Mouse (Mus musculus) adrenal gland, postnatal 36 days (tissue): ENCODE results near the gene Col25a1. TPM values are rescaled to one million over a fixed set of nuclear protein-coding genes. Genes with fewer than 3 reads are reported as not detected.

ENCODE experiments used
- DNase-seq, 2 experiments: peaks; one replicate each; pipeline ENCODE4 v3.0.0; 2021; ENCODE audit warnings: mixed read lengths in 1 of 2
- total RNA-seq, 2 experiments: library from RNA; stranded (reverse); gene quantifications; 2 replicates each; pipeline ENCODE4 v1.2.3; 2021

Col25a1 gene
- total RNA-seq, 2 experiments from 2014 or later: 2.7 to 9.2 TPM

DNA sequence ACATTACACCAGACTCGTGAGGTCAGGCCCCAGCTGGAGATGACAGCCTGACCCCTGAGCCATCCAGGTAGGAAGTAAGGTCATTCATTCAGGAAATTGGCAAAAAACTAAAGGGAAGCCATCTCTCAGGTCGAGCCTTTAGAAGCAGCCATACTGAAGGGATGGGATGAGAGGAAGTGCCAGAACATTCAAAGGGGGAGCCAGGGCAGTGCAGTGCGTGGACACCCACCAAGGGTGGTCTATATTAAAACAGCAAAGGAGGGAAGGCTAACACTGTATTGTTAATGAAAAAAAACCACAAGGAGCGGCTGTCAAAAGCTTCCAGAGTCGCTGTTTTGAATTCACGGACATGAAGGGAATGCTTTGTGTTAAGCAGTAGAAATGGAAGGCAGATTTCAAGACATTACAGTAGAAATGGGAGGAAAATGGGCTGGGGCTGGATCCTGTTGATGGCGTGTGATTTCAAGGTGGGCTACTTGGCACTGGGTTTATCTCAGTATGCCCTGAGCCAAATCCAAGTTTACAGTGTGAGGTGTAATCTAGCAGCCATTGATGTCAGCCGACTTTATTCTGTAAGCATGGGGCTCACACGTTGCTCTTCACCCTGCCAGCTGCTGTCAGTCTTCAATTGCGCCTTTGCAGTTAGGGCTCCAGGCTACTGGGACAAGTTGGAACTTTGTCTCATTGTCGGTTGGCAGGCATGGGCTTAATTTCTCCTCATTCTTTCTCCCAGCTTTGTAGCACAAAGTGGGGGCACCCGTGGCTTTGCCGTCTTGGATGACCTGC lies 312.7 kb downstream of the Col25a1 start:
- no peak for DNase-seq

GRCm38 (mm10) chr3:130449864-130450263 lies 318.6 kb downstream of the Col25a1 start:
- DNase-seq: no peak

GRCm38 (mm10) chr3:130465371-130465770 lies 334.1 kb downstream of the Col25a1 start:
- DNase-seq: no peak

DNA sequence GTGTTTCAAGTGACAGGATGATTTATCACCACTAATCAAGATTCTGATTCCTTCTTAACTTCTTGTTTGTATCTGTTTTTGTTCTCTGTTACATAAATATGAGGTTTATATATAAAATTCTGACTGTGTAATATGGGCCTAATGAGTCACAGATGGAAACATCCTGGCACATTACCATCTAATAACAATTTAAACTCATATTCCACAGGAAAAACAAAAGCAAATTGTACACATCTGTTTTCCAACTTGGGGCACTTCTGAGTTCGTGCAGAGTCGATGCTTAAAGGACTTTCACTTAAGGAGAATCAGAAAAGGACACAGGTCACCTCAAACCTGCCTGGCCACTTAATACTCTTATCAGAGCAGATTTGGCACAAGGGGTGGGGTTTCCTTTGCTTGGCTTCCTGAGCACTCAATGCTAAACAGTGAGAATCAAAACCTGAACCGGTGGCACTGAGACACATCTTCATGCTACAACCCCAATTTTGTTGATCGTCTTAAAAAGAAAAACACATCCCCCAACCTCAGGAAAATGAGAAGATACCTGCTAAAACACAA lies 342.0 kb downstream of the Col25a1 start:
- DNase-seq: no peak

DNA sequence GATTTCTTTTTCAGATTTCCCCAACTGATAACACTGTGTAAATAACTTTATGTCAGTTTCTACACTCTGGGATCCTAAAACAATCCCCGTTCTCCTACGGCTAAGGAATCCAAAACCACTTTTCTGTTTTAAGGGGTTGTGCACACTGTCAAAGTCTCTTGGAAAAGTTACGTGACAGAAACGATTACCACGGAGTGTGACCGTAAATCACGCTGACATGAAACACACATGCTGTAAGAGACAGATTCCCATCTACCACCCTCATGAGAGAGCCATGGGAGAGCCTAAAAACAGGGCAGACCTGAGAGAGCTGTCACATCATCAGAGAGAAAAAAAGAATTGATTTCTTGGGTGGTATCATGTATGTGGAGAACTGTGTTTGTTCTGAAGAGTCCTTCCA lies 342.7 kb downstream of the Col25a1 start:
- DNase-seq: no peak

GRCm38 (mm10) chr3:130482513-130482912 lies 351.2 kb downstream of the Col25a1 start:
- DNase-seq: no peak

GRCm38 (mm10) chr3:130488839-130489238 lies 357.5 kb downstream of the Col25a1 start:
- no peak for DNase-seq

- DNase-seq: no peak
These were observed 362.9 kb downstream of the Col25a1 start for GRCm38 (mm10) chr3:130494192-130494591.

DNA sequence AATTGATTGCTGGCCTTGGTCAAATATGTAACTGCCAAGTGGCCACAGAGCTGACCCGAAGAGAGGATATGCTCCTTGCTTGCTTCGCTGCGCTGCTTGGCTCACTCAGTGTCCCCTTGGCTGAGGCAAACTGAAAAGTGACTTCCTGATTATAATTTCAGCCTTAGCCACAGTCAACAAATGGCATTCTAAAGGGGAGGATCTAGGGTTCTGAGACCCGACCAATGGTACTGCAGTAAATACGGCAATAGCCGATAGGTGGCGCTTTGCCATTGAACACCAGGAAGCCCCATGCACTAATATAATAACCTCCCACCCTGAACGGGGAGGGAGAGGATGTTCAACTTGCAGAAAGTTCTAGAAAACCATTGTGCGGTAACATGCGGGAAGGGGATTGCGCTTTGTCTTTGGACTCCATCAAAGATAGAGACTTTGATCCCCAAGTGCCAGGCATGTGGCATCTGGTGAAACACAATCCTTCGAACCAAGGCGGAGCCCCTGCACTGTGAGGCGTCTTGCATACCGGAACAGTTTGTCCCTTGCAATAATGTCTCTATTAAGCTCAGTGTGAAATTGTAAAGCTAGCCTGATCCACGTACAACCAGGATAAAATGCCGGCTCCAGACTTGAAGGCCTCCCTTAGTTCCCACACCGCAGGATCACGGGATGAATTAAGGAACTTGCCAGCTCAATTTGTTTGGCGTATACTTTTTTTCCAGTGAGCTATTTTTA lies 363.5 kb downstream of the Col25a1 start:
- DNase-seq: peak; percentile 30 to 33

DNA sequence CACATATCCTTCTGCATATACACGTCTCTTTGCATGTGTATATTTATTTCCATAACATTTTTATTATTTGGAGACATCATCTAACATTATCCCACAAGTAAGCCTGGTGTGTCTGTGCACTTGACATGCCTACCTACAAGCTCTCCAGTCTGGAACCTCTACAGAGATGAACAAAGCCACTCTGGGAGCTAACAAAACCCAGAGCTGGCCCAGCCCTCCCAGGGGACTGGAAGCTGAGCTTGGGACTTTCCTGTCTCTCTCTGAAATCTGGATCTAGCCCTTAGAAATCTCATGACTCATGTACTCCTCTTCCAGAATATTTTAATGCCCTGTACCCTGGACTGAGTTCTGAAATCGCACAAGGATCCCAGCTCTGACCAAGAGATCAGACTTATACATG lies 365.7 kb downstream of the Col25a1 start:
- no peak for DNase-seq

DNA sequence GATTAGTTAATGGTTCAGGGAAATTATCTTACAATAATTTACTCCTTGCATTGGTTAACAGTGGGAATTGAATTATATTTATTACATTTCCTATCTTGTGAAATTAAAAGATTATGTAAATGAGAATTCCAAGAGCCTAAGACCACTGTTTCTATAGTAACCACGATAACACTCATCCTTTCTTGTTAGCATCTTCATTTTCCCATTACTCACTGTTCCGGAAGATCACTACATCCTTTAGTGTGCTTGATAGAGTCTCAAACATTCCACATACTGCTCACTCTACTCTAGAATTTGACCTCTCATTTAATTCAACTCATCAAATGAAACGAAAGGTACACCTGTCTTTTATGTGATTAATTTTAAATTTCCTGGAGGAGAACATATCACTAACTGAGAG lies 370.4 kb downstream of the Col25a1 start:
- no peak for DNase-seq

DNA sequence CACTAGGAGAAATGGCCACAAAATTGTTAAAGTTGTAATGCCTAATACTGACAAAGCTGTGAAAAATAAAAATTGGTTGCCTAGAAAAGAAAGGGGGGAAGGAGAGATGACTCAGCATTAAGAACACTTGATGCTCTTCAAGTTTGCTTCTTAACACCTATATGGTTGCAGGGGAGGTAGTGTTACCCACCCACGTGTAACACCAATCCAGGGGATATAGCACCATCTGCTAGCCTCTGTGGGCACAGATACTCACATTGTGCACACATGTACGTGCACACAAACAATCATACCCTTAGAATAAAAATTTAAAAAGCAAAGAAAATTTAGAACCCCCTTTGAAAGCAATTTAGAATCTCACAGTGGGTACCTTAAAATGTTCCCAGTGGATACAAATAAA lies 377.0 kb downstream of the Col25a1 start:
- no peak for DNase-seq

GRCm38 (mm10) chr3:130518457-130518879 lies 387.2 kb downstream of the Col25a1 start:
- no peak for DNase-seq

DNA sequence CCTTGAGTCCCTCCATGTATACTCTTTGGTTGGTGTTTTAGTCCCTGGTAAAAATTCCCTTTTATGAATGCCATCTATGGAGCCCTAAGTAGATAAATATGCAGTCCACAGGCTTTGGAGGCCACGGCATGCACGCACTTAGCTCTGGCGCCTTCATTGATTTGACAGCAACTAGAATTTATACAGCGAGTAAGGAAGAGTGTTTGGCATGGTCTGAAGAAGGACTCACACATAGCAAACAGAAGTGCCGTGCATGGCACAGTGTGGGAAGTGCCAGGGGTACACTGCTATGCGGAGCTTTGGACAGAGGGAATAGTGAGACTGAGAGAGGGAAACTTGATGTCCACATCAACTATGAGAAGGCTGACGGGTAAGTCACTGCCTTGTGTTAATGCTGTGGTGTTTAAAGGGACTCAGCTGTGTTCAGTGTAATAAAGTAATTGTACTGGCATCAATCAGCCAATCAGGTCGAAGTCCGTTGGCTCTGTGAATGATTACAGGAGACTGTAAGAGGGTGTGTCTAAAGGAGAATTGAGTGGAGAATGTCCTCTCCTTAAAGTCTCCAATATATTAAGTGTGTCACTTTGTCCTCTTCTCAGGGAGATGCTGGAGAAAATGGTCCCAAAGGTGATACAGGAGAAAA lies 390.7 kb downstream of the Col25a1 start:
- DNase-seq: no peak

DNA sequence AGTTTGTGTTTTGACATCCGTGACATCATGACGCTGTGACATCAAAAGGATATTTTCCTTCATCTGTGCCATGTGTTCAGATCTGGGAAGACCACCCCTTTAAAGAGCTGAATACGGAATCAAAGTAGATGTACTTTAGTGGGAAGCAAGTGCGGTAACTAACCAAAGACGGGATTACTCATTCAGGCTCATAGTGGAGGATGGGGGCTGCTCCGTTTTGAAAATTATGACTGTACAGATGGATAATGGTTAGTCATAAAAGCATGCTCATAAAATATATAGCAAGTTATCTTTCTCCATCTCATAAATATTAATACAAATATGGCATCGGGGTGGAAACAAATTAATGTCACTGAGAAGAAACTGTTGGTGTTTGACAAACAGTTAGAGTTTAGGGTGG lies 391.7 kb downstream of the Col25a1 start:
- no peak for DNase-seq

DNA sequence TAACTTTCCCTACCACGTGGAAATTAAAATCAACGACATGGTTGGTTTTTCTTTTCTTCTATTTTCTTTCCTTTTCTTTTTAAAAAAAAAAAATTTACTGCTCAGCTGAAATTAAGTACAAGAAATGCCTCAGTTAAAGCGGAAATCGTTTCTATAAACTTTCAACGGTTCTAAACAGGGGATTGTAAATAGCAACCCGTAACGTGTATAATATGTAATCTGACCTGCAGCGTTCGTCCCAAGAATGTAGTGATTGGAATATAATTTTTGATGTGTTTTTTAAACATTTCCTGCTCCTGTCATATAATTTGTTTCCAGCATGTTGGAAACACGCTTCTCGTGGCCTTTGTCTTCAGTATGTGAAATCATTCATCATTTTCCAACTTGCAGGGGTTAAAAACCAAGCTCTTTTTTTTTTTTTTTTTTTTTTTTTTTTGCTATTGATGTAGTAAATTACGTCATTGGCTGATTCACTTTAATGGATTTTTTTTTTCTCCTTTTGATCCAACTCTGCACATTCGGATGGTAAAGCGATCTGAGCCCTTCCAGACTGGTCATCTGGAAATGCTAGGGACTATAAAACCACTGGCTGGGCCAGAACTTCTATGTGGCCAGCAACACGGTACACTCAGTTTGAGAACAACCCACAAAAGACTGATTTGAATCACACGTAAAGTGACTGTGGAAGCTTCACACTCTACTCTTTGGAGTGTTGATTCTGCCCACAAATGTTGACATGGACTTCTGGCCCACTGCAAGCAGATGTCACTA lies 393.3 kb downstream of the Col25a1 start:
- no peak for DNase-seq

GRCm38 (mm10) chr3:130535021-130535420 lies 403.7 kb downstream of the Col25a1 start:
- DNase-seq: no peak

GRCm38 (mm10) chr3:130541541-130541940 lies 410.2 kb downstream of the Col25a1 start:
- no peak for DNase-seq

- no peak for DNase-seq
These were observed 414.7 kb downstream of the Col25a1 start for GRCm38 (mm10) chr3:130545995-130546394.

GRCm38 (mm10) chr3:130549066-130549465 lies 417.8 kb downstream of the Col25a1 start:
- no peak for DNase-seq

DNA sequence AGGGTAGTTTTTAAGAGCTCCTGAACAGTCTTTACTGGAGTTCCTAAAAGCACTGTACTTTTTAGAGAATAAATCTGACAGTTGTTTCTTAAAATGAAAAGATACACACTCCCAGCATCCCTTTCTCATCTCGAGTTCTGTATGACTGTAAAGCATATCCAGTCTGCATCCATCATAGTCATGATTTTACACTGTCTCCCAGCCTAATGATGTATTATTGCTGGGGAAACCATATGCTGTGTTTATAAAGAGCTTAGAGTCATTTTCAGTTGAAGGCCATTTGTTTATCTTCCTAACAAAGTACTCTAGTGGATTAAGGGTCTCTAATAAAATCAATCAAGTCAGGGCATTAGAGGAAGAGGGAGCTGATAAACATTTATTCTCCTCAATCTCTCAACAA lies 425.0 kb downstream of the Col25a1 start:
- no peak for DNase-seq

GRCm38 (mm10) chr3:130565586-130565985 lies 434.3 kb downstream of the Col25a1 start:
- no peak for DNase-seq
